Mouse (Mus musculus) midbrain, embryonic 12.5 days (tissue): ENCODE data around the gene Zfp609. TPM values are rescaled to one million over a fixed set of nuclear protein-coding genes. Genes with fewer than 3 reads are reported as not detected.

Experiments used
- ATAC-seq: fragments of 200-750 bp; cut with Nextera tagmentation; 2 replicates; pipeline ENCODE4 v1.8.0; 2017; ENCODE audit warnings: low read depth, moderate TSS enrichment, moderate library complexity; ENCODE audit not compliant: low FRiP score
- H3K27ac ChIP-seq: fragments of 300-500 bp; sonication (generic); replicated peaks from 2 replicates; pipeline ENCODE4 v1.5.1; 2016; ENCODE audit warnings: mild to moderate bottlenecking
- H3K27me3 ChIP-seq: fragments of 300-500 bp; sonication (generic); 2 replicates; pipeline ENCODE4 v1.6.1; 2016; ENCODE audit warnings: mild to moderate bottlenecking
- H3K36me3 ChIP-seq: fragments of 300-500 bp; sonication (generic); 2 replicates; pipeline ENCODE4 v1.6.1; 2016
- H3K4me1 ChIP-seq: fragments of 300-500 bp; sonication (generic); 2 replicates; pipeline ENCODE4 v1.6.1; 2016
- H3K4me2 ChIP-seq: fragments of 300-500 bp; sonication (generic); replicated peaks from 2 replicates; pipeline ENCODE4 v1.6.1; 2016; ENCODE audit warnings: mild to moderate bottlenecking, moderate library complexity
- H3K4me3 ChIP-seq: fragments of 300-500 bp; sonication (generic); 2 replicates; pipeline ENCODE4 v1.5.1; 2016; ENCODE audit warnings: mild to moderate bottlenecking
- H3K9ac ChIP-seq: fragments of 300-500 bp; sonication (generic); replicated peaks from 2 replicates; pipeline ENCODE4 v1.6.1; 2016; ENCODE audit warnings: mild to moderate bottlenecking, moderate library complexity
- H3K9me3 ChIP-seq: fragments of 300-500 bp; sonication (generic); 2 replicates; pipeline ENCODE4 v1.6.1; 2016; ENCODE audit warnings: mild to moderate bottlenecking
- WGBS: fragments of 180-500 bp; shearing (Covaris S2); methylation state at CpG from one replicate; pipeline ENCODE4 v1.1.7; 2016; 5-methylcytosine and 5-hydroxymethylcytosine counted together
- polyA plus RNA-seq: library from polyadenylated mRNA; unstranded; fragments of >200 nt; fragmentation: Nextera tagmentation; extraction: Ambion mirVana; gene quantifications from 2 replicates; pipeline ENCODE4 v1.2.1, GENCODE M21; 2016

Gene Zfp609
- polyA plus RNA-seq, 1 experiment from 2014 or later: 12.0 TPM

- Histone ChIP-seq H3K27me3 (no peaks in the 10 kb centered on the region), H3K4me2 (no peak overlapping the region), H3K9ac (no peak overlapping the region), H3K27ac (no peak overlapping the region), H3K36me3 (peaks cover 14% of the 10 kb centered on the region), H3K9me3 (peaks cover 3% of the 10 kb centered on the region), H3K4me1 (peaks cover 3% of the 10 kb centered on the region; the same call in 1 of the 2 replicates), H3K4me3 (no peak overlapping the region)
- ATAC-seq: no peak
- WGBS: 96% methylated on average over 1 of the region's 1 CpGs
Measured at GRCm38 (mm10) chr9:65811784-65812183, 15.6 kb downstream of the Zfp609 start.

- 80% methylated on average over 1 of the region's 1 CpGs for WGBS
- Histone ChIP-seq H3K27me3 (no peaks in the 10 kb centered on the region), H3K4me2 (no peak overlapping the region), H3K27ac (no peak overlapping the region), H3K9me3 (no peaks in the 10 kb centered on the region), H3K36me3 (no peaks in the 10 kb centered on the region), H3K4me1 (peaks cover 3% of the 10 kb centered on the region; the same call in 1 of the 2 replicates), H3K4me3 (no peak overlapping the region), H3K9ac (no peak overlapping the region)
- ATAC-seq: no peak
Measured at GRCm38 (mm10) chr9:65807818-65808217, 19.5 kb downstream of the Zfp609 start.

- Histone ChIP-seq H3K4me3 (no peak overlapping the region), H3K9me3 (no peaks in the 10 kb centered on the region), H3K4me2 (no peak overlapping the region), H3K36me3 (no peaks in the 10 kb centered on the region), H3K4me1 (peaks cover 3% of the 10 kb centered on the region; the same call in 1 of the 2 replicates), H3K9ac (no peak overlapping the region), H3K27me3 (no peaks in the 10 kb centered on the region), H3K27ac (no peak overlapping the region)
- WGBS: 58% methylated on average over 5 of the region's 5 CpGs
- no peak for ATAC-seq
Measured at GRCm38 (mm10) chr9:65807251-65807650, 20.1 kb downstream of the Zfp609 start.

GRCm38 (mm10) chr9:65799770-65800169 is 27.6 kb downstream of the Zfp609 start:
- H3K27ac ChIP-seq: no peak overlapping the region
- no peak overlapping the region for H3K4me2 ChIP-seq
- H3K36me3 ChIP-seq: peaks cover 5% of the 10 kb centered on the region; the same call in 1 of the 2 replicates
- no peak overlapping the region for H3K9ac ChIP-seq
- peaks cover 2% of the 10 kb centered on the region; the same call in 1 of the 2 replicates for H3K4me1 ChIP-seq
- no peaks in the 10 kb centered on the region for H3K27me3 ChIP-seq
- H3K4me3 ChIP-seq: no peak overlapping the region
- 76% methylated on average over 4 of the region's 4 CpGs for WGBS
- no peaks in the 10 kb centered on the region for H3K9me3 ChIP-seq
- ATAC-seq: no peak

- Histone ChIP-seq H3K4me1 (peaks cover 37% of the 10 kb centered on the region), H3K4me2 (no peak overlapping the region), H3K27ac (no peak overlapping the region), H3K4me3 (no peak overlapping the region), H3K36me3 (peaks cover 19% of the 10 kb centered on the region), H3K9me3 (no peaks in the 10 kb centered on the region), H3K9ac (no peak overlapping the region), H3K27me3 (no peaks in the 10 kb centered on the region)
- no peak for ATAC-seq
- 94% methylated on average over 2 of the region's 2 CpGs for WGBS
Measured at GRCm38 (mm10) chr9:65795651-65796050, 31.7 kb downstream of the Zfp609 start.

- 85% methylated on average over 7 of the region's 7 CpGs for WGBS
- no peak for ATAC-seq
- H3K36me3 ChIP-seq: peaks cover 19% of the 10 kb centered on the region
- H3K4me3 ChIP-seq: no peak overlapping the region
- no peaks in the 10 kb centered on the region for H3K9me3 ChIP-seq
- H3K27me3 ChIP-seq: no peaks in the 10 kb centered on the region
- H3K9ac ChIP-seq: no peak overlapping the region
- no peak overlapping the region for H3K4me2 ChIP-seq
- H3K4me1 ChIP-seq: peaks cover 42% of the 10 kb centered on the region
- no peak overlapping the region for H3K27ac ChIP-seq
Measured at GRCm38 (mm10) chr9:65794313-65794712, 33.1 kb downstream of the Zfp609 start.

- H3K9me3 ChIP-seq: no peaks in the 10 kb centered on the region
- H3K4me2 ChIP-seq: no peak overlapping the region
- no peaks in the 10 kb centered on the region for H3K27me3 ChIP-seq
- WGBS: 91% methylated on average over 3 of the region's 3 CpGs
- 0 out of 2 replicates have a peak overlapping the region, but pooled peaks have one; percentile 32 for H3K27ac ChIP-seq
- peaks cover 44% of the 10 kb centered on the region for H3K4me1 ChIP-seq
- H3K4me3 ChIP-seq: no peak overlapping the region
- H3K9ac ChIP-seq: no peak overlapping the region
- no peak for ATAC-seq
- peaks cover 24% of the 10 kb centered on the region for H3K36me3 ChIP-seq
Measured at GRCm38 (mm10) chr9:65793506-65793905, 33.9 kb downstream of the Zfp609 start.

- Histone ChIP-seq H3K9ac (no peak overlapping the region), H3K27me3 (no peaks in the 10 kb centered on the region), H3K4me2 (no peak overlapping the region), H3K9me3 (no peaks in the 10 kb centered on the region), H3K4me3 (no peak overlapping the region), H3K36me3 (peaks cover 24% of the 10 kb centered on the region), H3K4me1 (peaks cover 44% of the 10 kb centered on the region), H3K27ac (no peak overlapping the region)
- no peak for ATAC-seq
- WGBS: 86% methylated on average over 3 of the region's 3 CpGs
Measured at GRCm38 (mm10) chr9:65793086-65793485, 34.3 kb downstream of the Zfp609 start.

GRCm38 (mm10) chr9:65791846-65792245 is 35.5 kb downstream of the Zfp609 start:
- Histone ChIP-seq H3K4me1 (peaks cover 55% of the 10 kb centered on the region), H3K9ac (no peak overlapping the region), H3K4me3 (no peak overlapping the region), H3K27ac (no peak overlapping the region), H3K4me2 (no peak overlapping the region), H3K36me3 (peaks cover 24% of the 10 kb centered on the region), H3K9me3 (no peaks in the 10 kb centered on the region), H3K27me3 (no peaks in the 10 kb centered on the region)
- ATAC-seq: no peak

GRCm38 (mm10) chr9:65791106-65791505 is 36.3 kb downstream of the Zfp609 start:
- 86% methylated on average over 4 of the region's 4 CpGs for WGBS
- Histone ChIP-seq H3K4me3 (no peak overlapping the region), H3K27ac (no peak overlapping the region), H3K9ac (no peak overlapping the region), H3K9me3 (no peaks in the 10 kb centered on the region), H3K4me1 (peaks cover 56% of the 10 kb centered on the region), H3K27me3 (no peaks in the 10 kb centered on the region), H3K36me3 (peaks cover 24% of the 10 kb centered on the region), H3K4me2 (no peak overlapping the region)
- ATAC-seq: no peak

- Histone ChIP-seq H3K9ac (no peak overlapping the region), H3K4me1 (peaks cover 57% of the 10 kb centered on the region), H3K36me3 (peaks cover 19% of the 10 kb centered on the region), H3K27ac (no peak overlapping the region), H3K27me3 (no peaks in the 10 kb centered on the region), H3K4me3 (no peak overlapping the region), H3K4me2 (no peak overlapping the region), H3K9me3 (no peaks in the 10 kb centered on the region)
- 96% methylated on average over 3 of the region's 3 CpGs for WGBS
- no peak for ATAC-seq
Measured at GRCm38 (mm10) chr9:65789788-65790187, 37.6 kb downstream of the Zfp609 start.

GRCm38 (mm10) chr9:65788556-65788955 is 38.8 kb downstream of the Zfp609 start:
- WGBS: 84% methylated on average over 4 of the region's 4 CpGs

GRCm38 (mm10) chr9:65787829-65788344 is 39.5 kb downstream of the Zfp609 start:
- Histone ChIP-seq H3K9ac (no peak overlapping the region), H3K4me3 (no peak overlapping the region)

More at GRCm38 (mm10) chr9:65788556-65788955, 38.8 kb downstream of the Zfp609 start:
- peaks cover 7% of the 10 kb centered on the region for H3K36me3 ChIP-seq
- no peak overlapping the region for H3K27ac ChIP-seq
- H3K4me3 ChIP-seq: no peak overlapping the region
- no peak overlapping the region for H3K9ac ChIP-seq
- peaks cover 48% of the 10 kb centered on the region for H3K4me1 ChIP-seq
- H3K4me2 ChIP-seq: no peak overlapping the region
- H3K9me3 ChIP-seq: no peaks in the 10 kb centered on the region
- no peak for ATAC-seq
- H3K27me3 ChIP-seq: no peaks in the 10 kb centered on the region

More at GRCm38 (mm10) chr9:65787829-65788344, 39.5 kb downstream of the Zfp609 start:
- no peaks in the 10 kb centered on the region for H3K27me3 ChIP-seq
- peaks cover 4% of the 10 kb centered on the region; the same call in 1 of the 2 replicates for H3K36me3 ChIP-seq
- ATAC-seq: no peak
- peaks cover 45% of the 10 kb centered on the region for H3K4me1 ChIP-seq
- no peak overlapping the region for H3K4me2 ChIP-seq
- 74% methylated on average over 4 of the region's 4 CpGs for WGBS
- peak overlapping the region; percentile 61 for H3K27ac ChIP-seq
- no peaks in the 10 kb centered on the region for H3K9me3 ChIP-seq
